Mouse (Mus musculus) MEL (cell line): ENCODE measurements around the gene Hspa14. TPM values are rescaled to one million over a fixed set of nuclear protein-coding genes. Genes with fewer than 3 reads are reported as not detected.

Experiments
- DNase-seq: peaks from one replicate; pipeline ENCODE4 v3.0.0; 2011; ENCODE audit warnings: low read depth, low spot score
- H3K27ac ChIP-seq: 2 replicates; pipeline ENCODE4 v1.5.1; 2012; ENCODE audit warnings: low read depth, mild to moderate bottlenecking, control low read depth, low read length, moderate library complexity; ENCODE audit not compliant: control insufficient read depth
- H3K27me3 ChIP-seq, 2 experiments: fragments of 150-350 bp in 1 of 2; sonication (generic) in 1 of 2; 2 replicates each; pipeline ENCODE4 v1.6.1; 2012; ENCODE audit warnings: low read length in 2 of 2, mild to moderate bottlenecking in 2 of 2, improper control_type of control experiment in 1 of 2, moderate library complexity in 1 of 2; ENCODE audit not compliant: insufficient read depth in 2 of 2, control insufficient read depth in 1 of 2
- H3K36me3 ChIP-seq, 2 experiments: 2 replicates each; pipeline ENCODE4 v1.6.1; 2012 to 2014; ENCODE audit warnings: low read length in 2 of 2, improper control_type of control experiment in 1 of 2, inconsistent platforms in 1 of 2, mild to moderate bottlenecking in 1 of 2; ENCODE audit not compliant: insufficient read depth in 2 of 2, control insufficient read depth in 1 of 2
- H3K4me1 ChIP-seq, 2 experiments: fragments of 150-350 bp in 1 of 2; sonication (generic) in 1 of 2; 2 replicates each; pipeline ENCODE4 v1.6.1; 2012; ENCODE audit warnings: low read length in 2 of 2, improper control_type of control experiment in 1 of 2, mild to moderate bottlenecking in 1 of 2; ENCODE audit not compliant: insufficient read depth in 2 of 2, control insufficient read depth in 1 of 2
- H3K4me3 ChIP-seq, 2 experiments: fragments of 150-350 bp in 1 of 2; sonication (generic) in 1 of 2; 2 replicates each; pipeline ENCODE4 v1.5.1; 2012; ENCODE audit warnings: low read depth in 2 of 2, low read length in 2 of 2, mild to moderate bottlenecking in 2 of 2, moderate library complexity in 2 of 2, control low read depth in 1 of 2, improper control_type of control experiment in 1 of 2; ENCODE audit not compliant: control insufficient read depth in 1 of 2, insufficient read depth in 1 of 2
- H3K79me2 ChIP-seq: 2 replicates; pipeline ENCODE4 v1.6.1; 2012; ENCODE audit warnings: mild to moderate bottlenecking, low read length, moderate library complexity; ENCODE audit not compliant: control insufficient read depth, poor library complexity, insufficient read depth
- H3K9ac ChIP-seq: 2 replicates; pipeline ENCODE4 v1.6.1; 2012; ENCODE audit warnings: low read depth, mild to moderate bottlenecking, control low read depth, low read length, moderate library complexity; ENCODE audit not compliant: control insufficient read depth, poor library complexity, severe bottlenecking
- H3K9me3 ChIP-seq: fragments of 150-350 bp; sonication (generic); replicated peaks from 2 replicates; pipeline ENCODE4 v1.6.1; 2012; ENCODE audit warnings: mild to moderate bottlenecking, low read length, improper control_type of control experiment, moderate library complexity; ENCODE audit not compliant: insufficient read depth
- BHLHE40 ChIP-seq: IDR thresholded peaks from 2 replicates; pipeline ENCODE4 v1.6.1; 2012; ENCODE audit warnings: low read depth, mild to moderate bottlenecking, inconsistent platforms, low read length, improper control_type of control experiment, borderline replicate concordance
- CHD1 ChIP-seq: IDR thresholded peaks from 2 replicates; pipeline ENCODE4 v1.6.1; 2012; ENCODE audit warnings: low read depth, mild to moderate bottlenecking, inconsistent platforms, low read length, improper control_type of control experiment
- CTCF ChIP-seq, 3 experiments: IDR thresholded peaks in 2 of 3; conservative IDR thresholded peaks in 1 of 3; 2 replicates each; pipeline ENCODE4 v1.5.1; 2011 to 2012; ENCODE audit warnings: low read length in 3 of 3, low read depth in 2 of 3, mild to moderate bottlenecking in 2 of 3, improper control_type of control experiment in 1 of 3, inconsistent platforms in 1 of 3, mixed read lengths in 1 of 3, moderate library complexity in 1 of 3; ENCODE audit not compliant: control insufficient read depth in 1 of 3, insufficient read depth in 1 of 3, poor library complexity in 1 of 3, severe bottlenecking in 1 of 3
- E2F4 ChIP-seq: IDR thresholded peaks from 2 replicates; pipeline ENCODE4 v1.6.1; 2011; ENCODE audit warnings: low read depth, low read length, improper control_type of control experiment, borderline replicate concordance
- EP300 ChIP-seq, 2 experiments: IDR thresholded peaks; 2 replicates each; pipeline ENCODE4 v1.6.1; 2011; ENCODE audit warnings: improper control_type of control experiment in 2 of 2, low read length in 2 of 2, low read depth in 1 of 2, mild to moderate bottlenecking in 1 of 2
- KAT2A ChIP-seq: conservative IDR thresholded peaks from 2 replicates; pipeline ENCODE4 v1.6.1; 2012; ENCODE audit warnings: low read depth, low read length, improper control_type of control experiment, inconsistent platforms
- MAFK ChIP-seq: IDR thresholded peaks from 2 replicates; pipeline ENCODE4 v1.6.1; 2011; ENCODE audit warnings: low read depth, mild to moderate bottlenecking, low read length, improper control_type of control experiment, borderline replicate concordance
- MEF2A ChIP-seq: IDR thresholded peaks from 2 replicates; pipeline ENCODE4 v1.6.1; 2014; ENCODE audit warnings: low read depth, mild to moderate bottlenecking, inconsistent platforms, low read length, improper control_type of control experiment; ENCODE audit not compliant: poor library complexity, insufficient replicate concordance, severe bottlenecking; ENCODE audit errors: extremely low read depth
- MYC ChIP-seq: IDR thresholded peaks from 2 replicates; pipeline ENCODE4 v1.6.1; 2011; ENCODE audit warnings: low read depth, mild to moderate bottlenecking, low read length, improper control_type of control experiment, moderate library complexity
- NRF1 ChIP-seq: IDR thresholded peaks from 2 replicates; pipeline ENCODE4 v1.6.1; 2014; ENCODE audit warnings: low read depth, mild to moderate bottlenecking, inconsistent platforms, low read length, improper control_type of control experiment, moderate library complexity; ENCODE audit not compliant: poor library complexity, insufficient read depth, severe bottlenecking
- POLR2A ChIP-seq, 2 experiments: IDR thresholded peaks; 2 replicates each; pipeline ENCODE4 v1.6.1; 2011 to 2012; ENCODE audit warnings: low read length in 2 of 2, mild to moderate bottlenecking in 2 of 2, control low read depth in 1 of 2, improper control_type of control experiment in 1 of 2, low read depth in 1 of 2, moderate library complexity in 1 of 2; ENCODE audit not compliant: control insufficient read depth in 1 of 2, insufficient read depth in 1 of 2, poor library complexity in 1 of 2
- POLR2AphosphoS5 ChIP-seq: IDR thresholded peaks from 2 replicates; pipeline ENCODE4 v1.6.1; 2012; ENCODE audit warnings: low read depth, borderline replicate concordance, mild to moderate bottlenecking, inconsistent platforms, low read length, moderate library complexity, mixed read lengths
- RAD21 ChIP-seq: IDR thresholded peaks from 2 replicates; pipeline ENCODE4 v1.6.1; 2011; ENCODE audit warnings: mild to moderate bottlenecking, low read depth, low read length, improper control_type of control experiment
- RCOR1 ChIP-seq: IDR thresholded peaks from 2 replicates; pipeline ENCODE4 v1.6.1; 2012; ENCODE audit warnings: low read depth, mild to moderate bottlenecking, inconsistent platforms, low read length, improper control_type of control experiment
- TBP ChIP-seq: IDR thresholded peaks from 2 replicates; pipeline ENCODE4 v1.8.0; 2011; ENCODE audit warnings: low read depth, low read length, improper control_type of control experiment
- TCF12 ChIP-seq: IDR thresholded peaks from 2 replicates; pipeline ENCODE4 v1.6.1; 2014; ENCODE audit warnings: low read depth, mild to moderate bottlenecking, inconsistent platforms, low read length, improper control_type of control experiment, moderate library complexity
- UBTF ChIP-seq: IDR thresholded peaks from 2 replicates; pipeline ENCODE4 v1.6.1; 2012; ENCODE audit warnings: low read depth, mild to moderate bottlenecking, inconsistent platforms, low read length, improper control_type of control experiment, moderate library complexity, borderline replicate concordance; ENCODE audit not compliant: insufficient read depth
- ZKSCAN1 ChIP-seq: IDR thresholded peaks from 2 replicates; pipeline ENCODE4 v1.6.1; 2012; ENCODE audit warnings: low read depth, mild to moderate bottlenecking, inconsistent platforms, low read length, improper control_type of control experiment, moderate library complexity
- polyA plus RNA-seq, 2 experiments: library from polyadenylated mRNA; stranded (reverse) in 1 of 2; unstranded in 1 of 2; fragments of >175 nt in 1 of 2; fragments of >200 nt in 1 of 2; gene quantifications; 2 replicates each; pipeline versions ENCODE4 v1.2.1 to v1.2.4; 2012; ENCODE audit warnings: low replicate concordance in 2 of 2, low read depth in 1 of 2; ENCODE audit not compliant: insufficient read length in 2 of 2, insufficient read depth in 1 of 2, missing spikeins in 1 of 2
- total RNA-seq: library from RNA; depleted of rRNA; stranded (reverse); fragments of 300-350 nt; gene quantifications from 2 replicates; pipeline ENCODE4 v1.2.3, GENCODE M21; 2012

Hspa14 gene
- total and polyA plus RNA-seq, 3 experiments = 129 to 333 (median 161) TPM

- TF ChIP-seq E2F4 (peak; percentile 20; the same call in 1 of the 2 replicates), TCF12 (no peak)
- TF ChIP-seq, all 39 proteins: peak for 16
Measured at GRCm38 (mm10) chr2:3474861-3475283, 37.7 kb downstream of the Hspa14 start, which contains the start of gene Suv39h2 (continued).

- Histone ChIP-seq H3K27ac (peak overlapping the region; percentile 79), H3K4me1 (peaks cover 4% of the 10 kb centered on the region in 2 experiments; a peak in 3 of 4 replicates), H3K36me3 (peaks cover 3 to 9% of the 10 kb centered on the region in 2 experiments), H3K9me3 (no peaks in the 10 kb centered on the region), H3K79me2 (peaks cover 21% of the 10 kb centered on the region), H3K9ac (peak overlapping the region; percentile 91), H3K4me3 (peak overlapping the region; percentile 88), H3K27me3 (no peaks in the 10 kb centered on the region)
- peak; percentile 80 for DNase-seq
- TF ChIP-seq POLR2AphosphoS5 = no peak; the same call in 1 of the 2 replicates
- TF ChIP-seq CHD1 = peak; percentile 74; the same call in 1 of the 2 replicates
- peak; percentile 84 for TF ChIP-seq NRF1
- no peak for TF ChIP-seq EP300 (IDR thresholded peaks at IDR 0.05; ENCODE audit: low read depth in 1 of 2, low read length in 2 of 2)
- TF ChIP-seq BHLHE40 = no peak
- TF ChIP-seq POLR2A (IDR thresholded peaks at IDR 0.05; ENCODE audit: control insufficient read depth in 1 of 2, insufficient read depth in 1 of 2, low read depth in 1 of 2, low read length in 2 of 2, poor library complexity in 1 of 2) = no peak
- no peak for TF ChIP-seq RAD21
- TF ChIP-seq TBP = 0 out of 2 replicates have a peak, but pooled peaks have one; percentile 39
- TF ChIP-seq MYC = peak; percentile 34; the same call in 1 of the 2 replicates
- no peak for TF ChIP-seq ZKSCAN1
- no peak for TF ChIP-seq KAT2A
- no peak for TF ChIP-seq TCF12
- TF ChIP-seq MEF2A = no peak
- TF ChIP-seq UBTF = no peak
- TF ChIP-seq RCOR1 = no peak
- no peak for TF ChIP-seq MAFK
- TF ChIP-seq CTCF (IDR thresholded peaks at IDR 0.05 in 2 of 3, conservative IDR thresholded peaks at IDR 0.05 in 1 of 3; ENCODE audit: control insufficient read depth in 1 of 3, insufficient read depth in 1 of 3, low read depth in 2 of 3, low read length in 3 of 3, poor library complexity in 1 of 3, severe bottlenecking in 1 of 3) = no peak
Measured at GRCm38 (mm10) chr2:3474361-3474805, 38.2 kb downstream of the Hspa14 start.
